Mouse (Mus musculus) forebrain, embryonic 15.5 days (tissue): ENCODE measurements at regions not wholly inside any gene's neighbourhood (a gene's known extent, or its start where the extent isn't known, plus 50 kb on each side); places are given as distances from the start of the nearest gene placed in this dataset.

Experiments
- ATAC-seq: fragments of 200-750 bp; cut with Nextera tagmentation; replicated peaks from 2 replicates; pipeline ENCODE4 v1.8.0; 2017; ENCODE audit warnings: mild to moderate bottlenecking, moderate TSS enrichment, moderate library complexity
- H3K27ac ChIP-seq: fragments of 300-500 bp; sonication (generic); replicated peaks from 2 replicates; pipeline ENCODE4 v1.5.1; 2015; ENCODE audit warnings: mild to moderate bottlenecking, inconsistent platforms
- H3K27me3 ChIP-seq: fragments of 300-500 bp; sonication (generic); 2 replicates; pipeline ENCODE4 v1.6.1; 2015; ENCODE audit warnings: inconsistent platforms
- H3K36me3 ChIP-seq: fragments of 300-500 bp; sonication (generic); 2 replicates; pipeline ENCODE4 v1.6.1; 2015; ENCODE audit warnings: mild to moderate bottlenecking, inconsistent platforms
- H3K4me1 ChIP-seq: fragments of 300-500 bp; sonication (generic); 2 replicates; pipeline ENCODE4 v1.6.1; 2015; ENCODE audit warnings: inconsistent platforms
- H3K4me2 ChIP-seq: fragments of 300-500 bp; sonication (generic); replicated peaks from 2 replicates; pipeline ENCODE4 v1.6.1; 2015; ENCODE audit warnings: mild to moderate bottlenecking, inconsistent platforms
- H3K4me3 ChIP-seq: fragments of 300-500 bp; sonication (generic); 2 replicates; pipeline ENCODE4 v1.5.1; 2015; ENCODE audit warnings: mild to moderate bottlenecking, inconsistent platforms
- H3K9ac ChIP-seq: fragments of 300-500 bp; sonication (generic); replicated peaks from 2 replicates; pipeline ENCODE4 v1.6.1; 2015; ENCODE audit warnings: mild to moderate bottlenecking, inconsistent platforms
- H3K9me3 ChIP-seq: fragments of 300-500 bp; sonication (generic); 2 replicates; pipeline ENCODE4 v1.6.1; 2016; ENCODE audit warnings: inconsistent platforms
- WGBS: fragments of 180-500 bp; shearing (Covaris S2); methylation state at CpG from one replicate; pipeline ENCODE4 v1.1.7; 2015; ENCODE audit warnings: mixed read lengths; 5-methylcytosine and 5-hydroxymethylcytosine counted together

GRCm38 (mm10) chr16:78451750-78452149, 74.8 kb upstream of the Btg3 start:
- WGBS = 87% methylated on average over 8 of the region's 8 CpGs
- no peak overlapping the region for H3K27ac ChIP-seq

GRCm38 (mm10) chr16:78451251-78451650, 74.3 kb upstream of the Btg3 start:
- H3K4me3 ChIP-seq = no peak overlapping the region
- no peaks in the 10 kb centered on the region for H3K4me1 ChIP-seq
- H3K27me3 ChIP-seq = no peaks in the 10 kb centered on the region
- H3K27ac ChIP-seq = no peak overlapping the region
- 0 out of 2 replicates have a peak, but pooled peaks have one; percentile 32 for ATAC-seq
- WGBS = 58% methylated on average over 11 of the region's 11 CpGs
- no peaks in the 10 kb centered on the region for H3K9me3 ChIP-seq
- no peak overlapping the region for H3K4me2 ChIP-seq
- no peak overlapping the region for H3K9ac ChIP-seq
- no peaks in the 10 kb centered on the region for H3K36me3 ChIP-seq

More at GRCm38 (mm10) chr16:78451750-78452149, 74.8 kb upstream of the Btg3 start:
- no peak overlapping the region for H3K4me2 ChIP-seq
- no peak overlapping the region for H3K9ac ChIP-seq
- ATAC-seq = no peak
- H3K4me3 ChIP-seq = no peak overlapping the region
- H3K36me3 ChIP-seq = no peaks in the 10 kb centered on the region
- no peaks in the 10 kb centered on the region for H3K4me1 ChIP-seq
- no peaks in the 10 kb centered on the region for H3K9me3 ChIP-seq
- H3K27me3 ChIP-seq = no peaks in the 10 kb centered on the region

GRCm38 (mm10) chr16:78449231-78449630, 72.2 kb upstream of the Btg3 start:
- H3K9me3 ChIP-seq = no peaks in the 10 kb centered on the region
- no peaks in the 10 kb centered on the region for H3K27me3 ChIP-seq
- H3K4me3 ChIP-seq = no peak overlapping the region
- no peak overlapping the region for H3K27ac ChIP-seq
- no peak overlapping the region for H3K9ac ChIP-seq
- no peak for ATAC-seq
- no peak overlapping the region for H3K4me2 ChIP-seq
- no peaks in the 10 kb centered on the region for H3K36me3 ChIP-seq
- 97% methylated on average over 8 of the region's 8 CpGs for WGBS
- H3K4me1 ChIP-seq = no peaks in the 10 kb centered on the region

DNA sequence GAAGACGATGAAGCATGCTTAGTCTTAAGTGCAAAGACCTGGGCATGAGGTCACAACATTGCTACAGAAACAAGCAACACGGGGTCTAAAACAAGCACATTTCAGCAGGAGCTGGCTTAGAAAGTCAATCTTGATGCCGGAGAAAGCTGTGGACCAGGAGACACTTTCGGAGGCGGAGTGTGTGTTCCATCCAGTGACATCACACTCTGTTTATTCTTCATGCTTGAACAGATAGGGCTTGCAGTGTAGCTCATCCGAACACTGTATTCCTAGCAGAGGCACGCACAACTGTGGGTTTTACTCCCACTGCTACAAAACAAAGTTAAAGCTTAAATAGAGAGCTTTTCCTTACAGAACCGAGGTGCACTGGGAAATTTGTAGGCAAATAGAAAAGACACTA, 66.3 kb upstream of the Btg3 start:
- 85% methylated on average over 8 of the region's 8 CpGs for WGBS
- 0 out of 2 replicates have a peak overlapping the region, but pooled peaks have one; percentile 9 for H3K27ac ChIP-seq
- ATAC-seq = no peak

GRCm38 (mm10) chr16:78442830-78443229, 65.8 kb upstream of the Btg3 start:
- Histone ChIP-seq H3K27ac (0 out of 2 replicates have a peak overlapping the region, but pooled peaks have one; percentile 9), H3K9ac (no peak overlapping the region), H3K9me3 (no peaks in the 10 kb centered on the region), H3K4me2 (no peak overlapping the region), H3K4me1 (no peaks in the 10 kb centered on the region), H3K36me3 (no peaks in the 10 kb centered on the region), H3K27me3 (no peaks in the 10 kb centered on the region), H3K4me3 (no peak overlapping the region)
- ATAC-seq = 0 out of 2 replicates have a peak, but pooled peaks have one; percentile 57
- WGBS = 84% methylated on average over 7 of the region's 7 CpGs

More for the DNA sequence above, 66.3 kb upstream of the Btg3 start:
- Histone ChIP-seq H3K4me3 (no peak overlapping the region), H3K4me1 (no peaks in the 10 kb centered on the region), H3K36me3 (no peaks in the 10 kb centered on the region), H3K4me2 (no peak overlapping the region), H3K9me3 (no peaks in the 10 kb centered on the region), H3K27me3 (no peaks in the 10 kb centered on the region), H3K9ac (no peak overlapping the region)

DNA sequence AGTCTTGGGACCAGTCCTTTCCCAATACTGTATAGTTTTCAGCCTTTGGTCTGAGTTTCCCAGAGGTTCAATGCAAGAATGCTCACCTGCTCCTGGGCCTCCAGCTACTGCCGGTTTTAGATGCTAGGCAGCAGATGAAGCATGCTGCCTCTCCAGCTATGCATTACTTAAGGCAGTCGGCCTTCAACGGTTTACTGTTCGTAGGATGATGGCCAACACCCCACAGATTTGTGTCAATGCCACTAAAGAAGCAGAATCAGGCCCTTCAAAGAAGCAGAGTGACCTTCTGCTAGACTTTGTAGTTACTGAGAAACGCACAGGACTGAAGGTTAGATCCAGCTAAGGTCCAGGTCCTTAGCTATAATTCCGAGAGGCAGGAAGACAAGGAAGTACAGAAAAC, 65.0 kb upstream of the Btg3 start:
- H3K36me3 ChIP-seq = no peaks in the 10 kb centered on the region
- no peak overlapping the region for H3K27ac ChIP-seq
- no peak overlapping the region for H3K4me2 ChIP-seq
- H3K27me3 ChIP-seq = no peaks in the 10 kb centered on the region
- no peaks in the 10 kb centered on the region for H3K4me1 ChIP-seq
- no peak overlapping the region for H3K9ac ChIP-seq
- no peak for ATAC-seq
- no peaks in the 10 kb centered on the region for H3K9me3 ChIP-seq
- WGBS = 86% methylated on average over 6 of the region's 6 CpGs
- H3K4me3 ChIP-seq = no peak overlapping the region

GRCm38 (mm10) chr16:78435707-78436106, 58.7 kb upstream of the Btg3 start:
- no peak overlapping the region for H3K9ac ChIP-seq
- no peaks in the 10 kb centered on the region for H3K27me3 ChIP-seq
- no peak overlapping the region for H3K4me3 ChIP-seq
- ATAC-seq = no peak
- H3K4me1 ChIP-seq = no peaks in the 10 kb centered on the region
- no peak overlapping the region for H3K27ac ChIP-seq
- 78% methylated on average over 5 of the region's 5 CpGs for WGBS
- no peaks in the 10 kb centered on the region for H3K9me3 ChIP-seq
- H3K4me2 ChIP-seq = no peak overlapping the region
- no peaks in the 10 kb centered on the region for H3K36me3 ChIP-seq

DNA sequence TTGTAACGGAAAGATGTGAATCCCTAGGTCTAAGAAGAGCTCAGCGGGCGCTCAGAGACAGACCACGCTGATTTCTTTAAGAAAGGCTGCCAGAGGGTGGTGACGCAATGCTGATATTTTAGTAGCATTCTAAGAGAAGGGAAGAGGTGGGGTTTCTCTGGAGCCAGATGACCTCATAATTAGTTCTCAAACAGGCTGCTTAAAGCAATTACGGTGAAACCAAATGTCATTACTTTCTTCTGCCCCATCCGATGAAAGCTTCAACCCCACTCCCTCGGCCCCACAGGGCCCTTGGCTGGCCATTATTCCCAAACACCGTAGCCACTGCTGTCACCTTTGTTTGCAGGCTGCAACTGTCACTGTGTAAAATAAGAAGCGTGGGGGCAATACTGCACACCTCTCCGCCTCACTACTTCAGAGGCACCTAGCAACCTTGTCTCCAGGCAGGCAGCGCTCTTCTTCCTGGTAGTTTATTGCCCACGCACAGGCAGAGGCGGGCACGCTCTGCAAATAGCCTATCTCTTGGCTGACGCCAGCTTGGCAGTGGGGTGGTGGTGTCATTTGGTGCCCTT, 50.6 kb upstream of the Btg3 start:
- no peaks in the 10 kb centered on the region for H3K36me3 ChIP-seq
- WGBS = 23% methylated on average over 16 of the region's 16 CpGs
- H3K27me3 ChIP-seq = no peaks in the 10 kb centered on the region
- H3K4me1 ChIP-seq = peaks cover 11% of the 10 kb centered on the region
- H3K4me2 ChIP-seq = peak overlapping the region; percentile 50
- H3K4me3 ChIP-seq = peak overlapping the region; percentile 31
- no peaks in the 10 kb centered on the region for H3K9me3 ChIP-seq
- no peak overlapping the region for H3K27ac ChIP-seq
- H3K9ac ChIP-seq = peak overlapping the region; percentile 10
- peak; percentile 79 for ATAC-seq
